Mouse (Mus musculus) myocyte (in vitro differentiated cells): Measurements from ENCODE around the gene Hist1h4d.

Experiments used
- CEBPB ChIP-seq: IDR thresholded peaks from 2 replicates; pipeline ENCODE4 v1.6.1; 2011; ENCODE audit warnings: mild to moderate bottlenecking, moderate library complexity; ENCODE audit not compliant: poor library complexity, insufficient read depth, severe bottlenecking
- E2F4 ChIP-seq: IDR thresholded peaks from one replicate; pipeline ENCODE4 v1.6.1; 2011; ENCODE audit warnings: mild to moderate bottlenecking, control low read depth, moderate library complexity; ENCODE audit not compliant: insufficient read depth
- MAX ChIP-seq: IDR thresholded peaks from one replicate; pipeline ENCODE4 v1.6.1; 2011; ENCODE audit warnings: low read depth, mild to moderate bottlenecking, control low read depth
- MYOD1 ChIP-seq, 3 experiments: IDR thresholded peaks; one replicate each; pipeline ENCODE4 v1.6.1; 2011; ENCODE audit warnings: control low read depth in 2 of 3, low read depth in 2 of 3, mild to moderate bottlenecking in 2 of 3, moderate library complexity in 1 of 3; ENCODE audit not compliant: insufficient read length in 2 of 3, control insufficient read depth in 1 of 3
- MYOG ChIP-seq, 3 experiments: IDR thresholded peaks; one replicate each; pipeline ENCODE4 v1.6.1; 2011; ENCODE audit warnings: control low read depth in 2 of 3, low read depth in 2 of 3, mild to moderate bottlenecking in 2 of 3; ENCODE audit not compliant: insufficient read length in 2 of 3, control insufficient read depth in 1 of 3, insufficient read depth in 1 of 3
- POLR2A ChIP-seq: IDR thresholded peaks from one replicate; pipeline ENCODE4 v1.6.1; 2011; ENCODE audit warnings: low read depth, mild to moderate bottlenecking, control low read depth, moderate library complexity; ENCODE audit not compliant: insufficient read length
- POLR2AphosphoS2 ChIP-seq: IDR thresholded peaks from one replicate; pipeline ENCODE4 v1.6.1; 2011; ENCODE audit warnings: low read depth, control low read depth; ENCODE audit not compliant: insufficient read length
- TCF12 ChIP-seq: IDR thresholded peaks from one replicate; pipeline ENCODE4 v1.6.1; 2011; ENCODE audit warnings: mild to moderate bottlenecking, control low read depth; ENCODE audit not compliant: poor library complexity, insufficient read depth, severe bottlenecking
- TCF3 ChIP-seq: IDR thresholded peaks from one replicate; pipeline ENCODE4 v1.6.1; 2011; ENCODE audit warnings: low read depth, control low read depth; ENCODE audit not compliant: insufficient read length
- USF1 ChIP-seq: IDR thresholded peaks from one replicate; pipeline ENCODE4 v1.6.1; 2011; ENCODE audit warnings: low read depth, mild to moderate bottlenecking, control low read depth, moderate library complexity

- no peak for TF ChIP-seq MYOG (IDR thresholded peaks at IDR 0.05; ENCODE audit: control insufficient read depth in 1 of 3, insufficient read depth in 1 of 3, insufficient read length in 2 of 3, low read depth in 2 of 3)
- TF ChIP-seq MAX: no peak
- no peak for TF ChIP-seq TCF12
- TF ChIP-seq POLR2A: peak; percentile 33
- TF ChIP-seq MYOD1 (IDR thresholded peaks at IDR 0.05; ENCODE audit: control insufficient read depth in 1 of 3, insufficient read length in 2 of 3, low read depth in 2 of 3): no peak
- no peak for TF ChIP-seq USF1
- no peak for TF ChIP-seq TCF3
- no peak for TF ChIP-seq CEBPB
- TF ChIP-seq POLR2AphosphoS2: peak; percentile 55
- TF ChIP-seq E2F4: no peak
These were observed 5.0 kb upstream of the Hist1h4d start for GRCm38 (mm10) chr13:23576351-23576881.
